Mouse (Mus musculus) ovary, adult 18-20 months (tissue): ENCODE data around the gene Cactin.

Experiments
- DNase-seq: peaks from one replicate; pipeline ENCODE4 v3.0.0; 2022; ENCODE audit warnings: low spot score, mixed read lengths

Gene Cactin

GRCm38 (mm10) chr10:81365073-81365472, 44.2 kb downstream of the Cactin start:
- no peak for DNase-seq

- DNase-seq = no peak
These were observed 45.0 kb downstream of the Cactin start, which contains the start of gene 4930404N11Rik for GRCm38 (mm10) chr10:81365672-81366476. Gene 4930404N11Rik (minus strand): TSS chr10:81365816.

- DNase-seq = no peak
These were observed 45.7 kb downstream of the Cactin start for GRCm38 (mm10) chr10:81366477-81367206.

- DNase-seq = no peak
These were observed 46.2 kb downstream of the Cactin start for GRCm38 (mm10) chr10:81367207-81367495.

GRCm38 (mm10) chr10:81375322-81375721, 54.4 kb downstream of the Cactin start:
- no peak for DNase-seq
